Mouse (Mus musculus) brain, embryonic 14.5 days (tissue): ENCODE measurements at regions not wholly inside any gene's neighbourhood (a gene's known extent, or its start where the extent isn't known, plus 50 kb on each side); places are given as distances from the start of the nearest gene placed in this dataset.

Experiments used
- DNase-seq: peaks from one replicate; pipeline ENCODE4 v3.0.0-alpha.2; 2011; ENCODE audit warnings: low read depth
- CTCF ChIP-seq: fragments of 200-500 bp; IDR thresholded peaks from 2 replicates; pipeline ENCODE4 v1.5.1; 2012; ENCODE audit warnings: inconsistent platforms, mild to moderate bottlenecking, moderate library complexity, borderline replicate concordance; ENCODE audit not compliant: insufficient read depth, insufficient read length; ENCODE audit errors: extremely low read depth
- POLR2A ChIP-seq: fragments of 200-500 bp; IDR thresholded peaks from 2 replicates; pipeline ENCODE4 v1.6.1; 2012; ENCODE audit warnings: mild to moderate bottlenecking, inconsistent platforms, borderline replicate concordance; ENCODE audit not compliant: poor library complexity, insufficient read depth, insufficient read length, severe bottlenecking; ENCODE audit errors: extremely low read depth

- DNase-seq: no peak
- TF ChIP-seq CTCF (no peak), POLR2A (no peak)
Measured at GRCm38 (mm10) chr9:30563399-30563798, 136.5 kb downstream of the Snx19 start.

GRCm38 (mm10) chr9:30554908-30555307 is 128.0 kb downstream of the Snx19 start:
- no peak for DNase-seq
- no peak for TF ChIP-seq CTCF
- TF ChIP-seq POLR2A: no peak

GRCm38 (mm10) chr9:30552721-30553120 is 125.8 kb downstream of the Snx19 start:
- DNase-seq: no peak
- TF ChIP-seq POLR2A: no peak

- TF ChIP-seq POLR2A: no peak
- TF ChIP-seq CTCF: no peak
- DNase-seq: no peak
Measured at GRCm38 (mm10) chr9:30549892-30550515, 123.1 kb downstream of the Snx19 start.

GRCm38 (mm10) chr9:30539858-30540257 is 113.0 kb downstream of the Snx19 start:
- TF ChIP-seq POLR2A (no peak), CTCF (no peak)
- DNase-seq: no peak

GRCm38 (mm10) chr9:30536508-30537100 is 109.7 kb downstream of the Snx19 start:
- TF ChIP-seq CTCF (no peak), POLR2A (no peak)
- DNase-seq: no peak

- TF ChIP-seq POLR2A (no peak), CTCF (no peak)
- DNase-seq: no peak
Measured at GRCm38 (mm10) chr9:30534961-30535360, 108.1 kb downstream of the Snx19 start.

GRCm38 (mm10) chr9:30533780-30534343 is 107.0 kb downstream of the Snx19 start:
- TF ChIP-seq CTCF: no peak
- TF ChIP-seq POLR2A: no peak
- peak; percentile 89 for DNase-seq

GRCm38 (mm10) chr9:30533091-30533779 is 106.3 kb downstream of the Snx19 start:
- DNase-seq: no peak
- TF ChIP-seq CTCF: no peak
- no peak for TF ChIP-seq POLR2A

- DNase-seq: no peak
Measured at GRCm38 (mm10) chr9:30525086-30525485, 98.2 kb downstream of the Snx19 start.

GRCm38 (mm10) chr9:30524401-30525066 is 97.6 kb downstream of the Snx19 start:
- DNase-seq: no peak
- TF ChIP-seq CTCF (no peak), POLR2A (no peak)

More at GRCm38 (mm10) chr9:30525086-30525485, 98.2 kb downstream of the Snx19 start:
- TF ChIP-seq POLR2A: no peak
- TF ChIP-seq CTCF: no peak

GRCm38 (mm10) chr9:30523852-30524251 is 96.9 kb downstream of the Snx19 start:
- no peak for DNase-seq
- TF ChIP-seq CTCF (no peak), POLR2A (no peak)
